Mouse (Mus musculus): ENCODE measurements around the gene 9330182L06Rik. TPM values are rescaled to one million over a fixed set of nuclear protein-coding genes. Genes with fewer than 3 reads are reported as not detected.

The 9330182L06Rik gene
- polyA plus RNA-seq, 1 experiment from 2014 or later = 3.1 TPM

DNA sequence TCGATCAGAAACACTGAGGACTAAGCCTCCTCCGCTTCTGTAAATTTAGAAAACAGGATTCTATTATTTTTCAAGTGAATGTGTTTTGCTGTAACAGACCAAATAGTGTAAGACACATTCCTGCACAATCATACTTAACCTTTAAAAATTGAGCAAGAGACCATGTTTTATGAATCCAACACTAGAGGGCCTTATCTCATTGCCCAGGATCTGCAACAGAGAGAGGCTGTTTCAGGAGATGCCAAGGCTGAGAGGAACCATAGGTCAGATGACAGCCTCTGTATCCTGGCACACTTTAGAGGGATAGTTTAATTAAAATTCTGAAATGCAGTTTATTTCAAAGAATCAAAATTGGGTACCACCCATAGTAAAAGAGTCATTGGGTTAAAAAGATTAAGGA, 187.4 kb downstream of the 9330182L06Rik start:
- no peaks in the 10 kb centered on the region for H3K4me1 ChIP-seq
- 93% methylated on average over 2 of the region's 2 CpGs for WGBS

DNA sequence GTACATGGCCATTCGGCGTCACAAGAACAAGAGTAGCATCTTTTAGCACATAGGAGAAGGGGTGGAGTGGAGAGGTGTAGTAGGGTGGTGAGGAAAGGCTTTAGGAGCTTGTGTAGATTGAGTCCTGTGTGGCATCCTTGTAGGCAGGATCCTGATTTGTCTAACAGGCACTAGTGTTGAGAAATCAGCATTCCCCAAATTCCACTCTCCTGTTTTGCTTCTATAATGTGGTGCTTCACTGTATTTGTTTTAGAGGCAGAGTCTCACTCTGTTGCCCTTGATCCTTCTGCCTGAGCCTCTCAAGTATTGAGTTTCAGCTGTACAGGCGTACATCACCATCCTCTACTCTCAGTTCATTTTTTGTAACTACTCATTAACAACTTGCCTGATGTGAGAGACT, 211.7 kb downstream of the 9330182L06Rik start:
- H3K9me3 ChIP-seq (replicated peaks) = no peaks in the 10 kb centered on the region
- 90% methylated on average over 3 of the region's 3 CpGs for WGBS
- no peak for DNase-seq (ENCODE audit: low spot score)

More for the DNA sequence above, 187.4 kb downstream of the 9330182L06Rik start:
- Histone ChIP-seq H3K27ac (replicated peaks) (no peak overlapping the region), H3K4me3 (no peak overlapping the region), H3K27me3 (ENCODE audit: low read depth, poor library complexity, severe bottlenecking) (no peaks in the 10 kb centered on the region), H3K36me3 (no peaks in the 10 kb centered on the region), H3K9me3 (replicated peaks) (no peaks in the 10 kb centered on the region)
- no peak for DNase-seq (ENCODE audit: low spot score)

DNA sequence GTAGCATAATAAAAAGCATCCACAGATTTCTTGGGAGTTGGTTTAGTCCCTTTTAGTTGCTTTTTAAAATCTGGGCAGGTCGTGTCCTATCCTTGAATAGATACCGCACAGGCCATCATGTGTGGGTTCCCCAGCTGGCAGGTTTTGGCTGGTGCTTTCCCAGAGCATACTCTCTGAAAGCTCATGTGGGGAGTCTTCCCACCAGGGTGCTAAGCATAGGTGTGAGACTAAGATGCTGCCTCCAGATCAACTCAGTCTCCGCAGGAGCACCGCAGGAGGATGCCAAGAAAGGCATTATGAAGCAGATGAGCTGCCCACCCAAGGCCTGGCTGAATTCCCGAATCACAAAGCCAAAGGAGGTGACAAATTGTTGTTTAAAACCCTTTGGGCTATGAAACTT, 229.5 kb downstream of the 9330182L06Rik start:
- no peak for DNase-seq (ENCODE audit: low spot score)
- 15% methylated on average over 5 of the region's 5 CpGs for WGBS
- no peaks in the 10 kb centered on the region for H3K9me3 ChIP-seq (replicated peaks)
- H3K36me3 ChIP-seq = no peaks in the 10 kb centered on the region
- H3K27ac ChIP-seq (replicated peaks) = no peak overlapping the region
- H3K4me3 ChIP-seq = no peak overlapping the region
- no peaks in the 10 kb centered on the region for H3K27me3 ChIP-seq (ENCODE audit: low read depth, poor library complexity, severe bottlenecking)
- peaks cover 5% of the 10 kb centered on the region for H3K4me1 ChIP-seq

More for the DNA sequence above, 211.7 kb downstream of the 9330182L06Rik start:
- H3K27ac ChIP-seq (replicated peaks) = no peak overlapping the region
- no peaks in the 10 kb centered on the region for H3K27me3 ChIP-seq (ENCODE audit: low read depth, poor library complexity, severe bottlenecking)
- H3K4me3 ChIP-seq = no peak overlapping the region
- H3K36me3 ChIP-seq = no peaks in the 10 kb centered on the region
- H3K4me1 ChIP-seq = no peaks in the 10 kb centered on the region

DNA sequence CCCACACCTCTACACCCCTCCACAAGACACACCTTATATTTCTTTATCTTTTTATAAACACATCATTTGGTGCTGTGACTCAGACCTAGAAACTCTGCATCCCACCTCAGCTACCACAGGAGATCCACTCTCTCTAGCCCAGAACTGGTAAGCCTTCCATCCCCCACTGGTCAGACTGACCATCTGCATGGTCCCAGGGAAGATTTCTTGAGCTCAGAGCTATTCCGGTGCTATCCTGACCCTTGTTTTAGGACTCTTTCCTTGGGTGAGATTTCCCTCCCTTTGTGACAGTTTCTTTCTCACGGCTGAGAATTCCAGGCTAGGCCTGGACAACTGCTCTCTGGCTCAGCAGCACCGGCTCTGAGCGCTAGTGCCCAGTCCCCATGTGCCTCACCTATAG, 231.3 kb downstream of the 9330182L06Rik start:
- no peak for DNase-seq (ENCODE audit: low spot score)
- H3K36me3 ChIP-seq = no peaks in the 10 kb centered on the region
- H3K27ac ChIP-seq (replicated peaks) = no peak overlapping the region
- WGBS = 72% methylated on average over 4 of the region's 4 CpGs
- peaks cover 5% of the 10 kb centered on the region for H3K4me1 ChIP-seq
- no peaks in the 10 kb centered on the region for H3K27me3 ChIP-seq (ENCODE audit: low read depth, poor library complexity, severe bottlenecking)
- H3K4me3 ChIP-seq = no peak overlapping the region
- H3K9me3 ChIP-seq (replicated peaks) = no peaks in the 10 kb centered on the region

DNA sequence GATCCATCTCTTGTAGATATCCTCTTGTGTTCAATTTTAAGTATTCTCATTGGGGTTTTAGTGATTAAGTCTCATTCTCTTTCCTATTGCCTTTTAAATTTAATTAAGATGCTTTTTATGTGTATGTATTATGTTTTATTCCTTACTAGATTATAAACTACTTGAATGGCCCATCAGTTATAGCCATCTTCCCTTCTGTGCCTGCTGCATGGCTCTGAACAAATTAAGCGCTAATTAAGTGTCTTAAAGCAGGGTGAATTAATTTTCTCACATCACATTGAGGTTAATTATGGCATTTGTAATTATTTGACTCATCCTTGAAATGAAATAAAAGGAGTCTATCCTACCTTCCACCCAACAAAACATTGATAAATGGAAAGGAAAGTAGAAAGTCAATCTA, 245.1 kb downstream of the 9330182L06Rik start:
- no peak for DNase-seq (ENCODE audit: low spot score)
- Histone ChIP-seq H3K9me3 (replicated peaks) (no peaks in the 10 kb centered on the region), H3K27me3 (ENCODE audit: low read depth, poor library complexity, severe bottlenecking) (no peaks in the 10 kb centered on the region), H3K36me3 (no peaks in the 10 kb centered on the region), H3K4me1 (no peaks in the 10 kb centered on the region), H3K4me3 (no peak overlapping the region), H3K27ac (replicated peaks) (no peak overlapping the region)
- WGBS = 97% methylated on average over 1 of the region's 1 CpGs

DNA sequence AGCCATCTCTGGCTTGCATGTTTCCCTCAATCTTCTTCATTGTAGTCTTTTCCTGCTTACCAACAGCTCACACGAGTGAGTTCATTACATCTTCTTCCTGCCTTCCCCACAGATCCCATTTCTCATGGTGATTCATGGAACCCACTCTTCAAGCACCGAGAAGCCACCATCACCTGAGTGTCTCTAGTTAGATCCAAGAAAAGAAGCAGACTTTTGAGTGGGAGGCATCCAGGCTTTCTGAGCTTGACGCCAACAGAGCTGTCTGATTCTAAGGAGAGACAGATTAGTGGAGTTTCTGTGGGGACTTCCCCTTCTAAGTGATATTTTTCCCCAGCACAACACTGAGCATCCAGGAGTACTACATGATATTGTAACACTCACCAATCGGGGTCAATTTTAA, 259.6 kb downstream of the 9330182L06Rik start:
- no peaks in the 10 kb centered on the region for H3K27me3 ChIP-seq (ENCODE audit: low read depth, poor library complexity, severe bottlenecking)
- no peaks in the 10 kb centered on the region for H3K4me1 ChIP-seq
- H3K36me3 ChIP-seq = no peaks in the 10 kb centered on the region
- DNase-seq (ENCODE audit: low spot score) = no peak
- H3K9me3 ChIP-seq (replicated peaks) = no peaks in the 10 kb centered on the region
- H3K4me3 ChIP-seq = no peak overlapping the region
- no peak overlapping the region for H3K27ac ChIP-seq (replicated peaks)
- 88% methylated on average over 4 of the region's 4 CpGs for WGBS

MicroRNAs within 50 kb of the gene (microRNA counts, 519-probe panel; counts per million panel counts)
- not detected for microRNA mmu-miR-879

Small RNAs within 50 kb of the gene (microRNA-seq; reads per million reads assigned to microRNA genes)
- 3.9 reads per million, percentile 8 among the genes with 10 or more reads in this experiment for gene Mir879

Other genes with a start within 250 kb of the 9330182L06Rik start
- gene Tmem243, start 165.4 kb upstream of the 9330182L06Rik start, polyA plus RNA-seq (2016; fragmentation: Nextera tagmentation; extraction: Ambion mirVana) = 24.2 and 24.6 TPM in 2 replicates
- gene Dmtf1, start 104.3 kb upstream of the 9330182L06Rik start, polyA plus RNA-seq (2016; fragmentation: Nextera tagmentation; extraction: Ambion mirVana) = 58.2 and 60.1 TPM in 2 replicates

All from midbrain, embryonic 10.5 days (tissue).